Mouse (Mus musculus): Measurements from ENCODE around the gene Snrk. TPM values are rescaled to one million over a fixed set of nuclear protein-coding genes. Genes with fewer than 3 reads are reported as not detected.

The Snrk gene
- polyA plus RNA-seq, 1 experiment from 2014 or later = 93.6 TPM

DNA sequence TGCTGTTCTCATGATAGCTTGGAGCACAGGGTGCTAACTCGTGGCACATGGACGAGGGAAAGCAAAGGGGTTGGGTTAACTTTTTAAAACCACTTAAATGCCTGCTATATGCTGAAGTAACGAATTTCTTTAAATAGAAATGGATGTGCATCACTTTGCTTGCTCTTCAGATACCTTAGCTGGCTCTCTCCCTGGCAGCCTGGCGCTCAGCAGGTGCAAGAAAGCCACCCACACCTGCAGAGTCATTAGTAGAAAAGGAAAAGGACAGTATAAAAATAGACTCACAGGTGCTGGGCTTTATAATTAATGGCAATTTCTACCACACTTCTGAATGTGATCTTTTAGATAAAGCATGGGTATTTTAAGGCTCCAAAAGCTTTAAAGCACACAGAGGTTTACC, 91.2 kb downstream of the Snrk start:
- ATAC-seq = no peak
- H3K27ac ChIP-seq (ENCODE audit: low read length) = no peak overlapping the region
- DNase-seq (ENCODE audit: low spot score) = no peak
- 63% methylated on average over 4 of the region's 4 CpGs for WGBS
- no peak overlapping the region for H3K9ac ChIP-seq (replicated peaks; ENCODE audit: low read depth)
- no peaks in the 10 kb centered on the region for H3K4me1 ChIP-seq (ENCODE audit: insufficient read depth, low read depth, low read length)
- no peaks in the 10 kb centered on the region for H3K36me3 ChIP-seq (ENCODE audit: insufficient read depth, low read length)
- H3K4me2 ChIP-seq (replicated peaks; ENCODE audit: low read depth, low read length) = no peak overlapping the region
- H3K27me3 ChIP-seq (replicated peaks; ENCODE audit: insufficient read depth, low read length) = no peaks in the 10 kb centered on the region
- no peak overlapping the region for H3K4me3 ChIP-seq (ENCODE audit: low read depth, low read length)
- TF ChIP-seq CTCF (IDR thresholded peaks at IDR 0.05) = no peak
- no peak for TF ChIP-seq EP300 (IDR thresholded peaks at IDR 0.05)
- H3K9me3 ChIP-seq (ENCODE audit: low read length) = no peaks in the 10 kb centered on the region

DNA sequence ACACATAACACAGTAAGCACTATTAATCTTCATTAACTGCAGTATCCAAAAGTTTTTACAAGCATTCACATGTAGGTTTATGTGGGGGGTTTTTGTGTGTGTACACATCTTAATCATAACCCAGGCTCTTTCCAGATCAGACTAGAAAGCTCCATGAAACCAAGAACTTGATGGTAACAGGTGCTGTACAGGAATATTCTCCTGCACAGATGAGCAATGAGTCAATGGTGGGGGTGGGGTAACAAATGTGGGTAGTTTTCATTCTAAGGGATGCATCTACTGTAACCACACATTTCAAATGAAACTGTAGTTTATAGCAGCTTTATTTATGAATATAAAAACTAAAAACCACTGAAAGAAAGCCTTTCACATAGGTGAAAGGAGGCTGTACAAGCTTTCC, 98.1 kb downstream of the Snrk start:
- Histone ChIP-seq H3K27ac (ENCODE audit: low read length) (no peak overlapping the region), H3K27me3 (replicated peaks; ENCODE audit: insufficient read depth, low read length) (no peaks in the 10 kb centered on the region), H3K4me2 (replicated peaks; ENCODE audit: low read depth, low read length) (no peak overlapping the region), H3K4me3 (ENCODE audit: low read depth, low read length) (no peak overlapping the region), H3K9me3 (ENCODE audit: low read length) (no peaks in the 10 kb centered on the region), H3K4me1 (ENCODE audit: insufficient read depth, low read depth, low read length) (no peaks in the 10 kb centered on the region), H3K9ac (replicated peaks; ENCODE audit: low read depth) (no peak overlapping the region), H3K36me3 (ENCODE audit: insufficient read depth, low read length) (no peaks in the 10 kb centered on the region)
- TF ChIP-seq CTCF (IDR thresholded peaks at IDR 0.05) (no peak), EP300 (IDR thresholded peaks at IDR 0.05) (no peak)
- DNase-seq (ENCODE audit: low spot score) (no peak), ATAC-seq (no peak)

DNA sequence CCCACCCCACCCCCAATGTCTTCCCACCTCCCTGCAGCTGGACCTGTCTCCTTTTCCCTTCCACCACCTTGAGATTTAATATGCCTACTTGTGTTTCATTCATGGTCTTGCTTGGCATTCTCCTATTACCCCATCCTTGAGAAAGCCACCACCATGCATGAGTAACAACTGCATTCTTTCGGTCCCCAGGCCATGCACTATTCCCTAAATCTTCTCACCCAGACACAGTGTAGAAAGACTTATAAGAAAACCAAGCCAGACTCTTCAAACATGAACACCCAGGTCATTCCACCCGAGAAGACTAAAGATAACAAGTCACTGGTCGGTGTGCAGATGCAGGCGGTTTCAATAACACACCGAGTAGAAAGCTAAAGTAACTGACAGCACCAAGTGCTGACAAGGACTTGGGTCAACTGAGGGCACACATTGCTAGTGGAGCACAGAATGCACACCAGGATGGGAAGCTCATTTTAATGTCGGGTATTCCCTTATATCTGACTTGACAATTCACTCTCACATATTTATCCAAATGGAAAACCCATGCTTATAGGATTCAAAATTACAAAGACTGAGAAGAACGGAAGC, 100.0 kb downstream of the Snrk start:
- WGBS = 68% methylated on average over 7 of the region's 7 CpGs
- DNase-seq (ENCODE audit: low spot score) = no peak
- no peak for ATAC-seq

More for the DNA sequence above, 100.0 kb downstream of the Snrk start:
- H3K27me3 ChIP-seq (replicated peaks; ENCODE audit: insufficient read depth, low read length) = no peaks in the 10 kb centered on the region
- H3K27ac ChIP-seq (ENCODE audit: low read length) = no peak overlapping the region
- H3K4me1 ChIP-seq (ENCODE audit: insufficient read depth, low read depth, low read length) = no peaks in the 10 kb centered on the region
- H3K9me3 ChIP-seq (ENCODE audit: low read length) = no peaks in the 10 kb centered on the region
- no peak for TF ChIP-seq CTCF (IDR thresholded peaks at IDR 0.05)
- no peaks in the 10 kb centered on the region for H3K36me3 ChIP-seq (ENCODE audit: insufficient read depth, low read length)
- no peak overlapping the region for H3K4me3 ChIP-seq (ENCODE audit: low read depth, low read length)
- no peak overlapping the region for H3K9ac ChIP-seq (replicated peaks; ENCODE audit: low read depth)
- H3K4me2 ChIP-seq (replicated peaks; ENCODE audit: low read depth, low read length) = no peak overlapping the region

Other genes starting within 250 kb of the Snrk start
- gene Ackr2, start 218.9 kb upstream of the Snrk start, polyA plus RNA-seq (2015; fragmentation: Nextera tagmentation; extraction: Ambion mirVana) = 14.8 and 16.2 TPM in 2 replicates
- gene Cyp8b1, start 201.0 kb upstream of the Snrk start, polyA plus RNA-seq (2015; fragmentation: Nextera tagmentation; extraction: Ambion mirVana) = 0.10 and 0.18 TPM in 2 replicates
- gene Fam198a, start 166.3 kb upstream of the Snrk start, polyA plus RNA-seq (2015; fragmentation: Nextera tagmentation; extraction: Ambion mirVana) = 1.6 and 3.0 TPM in 2 replicates
- 4.3 and 5.6 TPM in 2 replicates for gene Pomgnt2, start 120.2 kb upstream of the Snrk start, polyA plus RNA-seq (2015; fragmentation: Nextera tagmentation; extraction: Ambion mirVana)
- 37.4 and 41.6 TPM in 2 replicates for gene Ano10, start 177.2 kb downstream of the Snrk start, polyA plus RNA-seq (2015; fragmentation: Nextera tagmentation; extraction: Ambion mirVana)
- gene Abhd5, start 234.3 kb downstream of the Snrk start, polyA plus RNA-seq (2015; fragmentation: Nextera tagmentation; extraction: Ambion mirVana) = 56.9 and 57.5 TPM in 2 replicates